Mouse (Mus musculus) lung, embryonic 14.5 days (tissue): ENCODE measurements around the gene Marveld2. TPM values are rescaled to one million over a fixed set of nuclear protein-coding genes. Genes with fewer than 3 reads are reported as not detected.

Source experiments
- ATAC-seq: fragments of 200-750 bp; cut with Nextera tagmentation; 2 replicates; pipeline ENCODE4 v1.8.0; 2017; ENCODE audit warnings: mild to moderate bottlenecking, moderate TSS enrichment, moderate library complexity; ENCODE audit not compliant: insufficient read depth
- DNase-seq: peaks from one replicate; pipeline ENCODE4 v3.0.0-alpha.2; 2015
- H3K27ac ChIP-seq: fragments of 300-500 bp; sonication (generic); 2 replicates; pipeline ENCODE4 v1.5.1; 2014; ENCODE audit warnings: low read depth, mild to moderate bottlenecking, moderate library complexity
- H3K27me3 ChIP-seq: fragments of 300-500 bp; sonication (generic); 2 replicates; pipeline ENCODE4 v1.6.1; 2014; ENCODE audit warnings: low read length, control low read depth; ENCODE audit not compliant: insufficient read depth
- H3K36me3 ChIP-seq: fragments of 300-500 bp; sonication (generic); 2 replicates; pipeline ENCODE4 v1.6.1; 2014; ENCODE audit warnings: control low read depth; ENCODE audit not compliant: insufficient read depth
- H3K4me1 ChIP-seq: fragments of 300-500 bp; sonication (generic); 2 replicates; pipeline ENCODE4 v1.6.1; 2014; ENCODE audit warnings: antibody characterized with exemption, control low read depth; ENCODE audit not compliant: insufficient read depth
- H3K4me2 ChIP-seq: fragments of 300-500 bp; sonication (generic); 2 replicates; pipeline ENCODE4 v1.6.1; 2014; ENCODE audit warnings: mild to moderate bottlenecking
- H3K4me3 ChIP-seq: fragments of 300-500 bp; sonication (generic); 2 replicates; pipeline ENCODE4 v1.5.1; 2014; ENCODE audit warnings: low read depth, low read length
- H3K9ac ChIP-seq: fragments of 300-500 bp; sonication (generic); 2 replicates; pipeline ENCODE4 v1.6.1; 2014
- H3K9me3 ChIP-seq: fragments of 300-500 bp; sonication (generic); 2 replicates; pipeline ENCODE4 v1.6.1; 2016; ENCODE audit warnings: low read depth, low read length, control low read depth
- CTCF ChIP-seq: IDR thresholded peaks from 2 replicates; pipeline ENCODE4 v1.5.1; 2016; ENCODE audit warnings: antibody characterized with exemption, low read depth
- WGBS: fragments of 180-500 bp; shearing (Covaris S2); extraction: QIAGEN DNeasy Blood & Tissue Kit; methylation state at CpG from one replicate; pipeline ENCODE4 v1.1.7; 2014; 5-methylcytosine and 5-hydroxymethylcytosine counted together
- polyA plus RNA-seq: library from polyadenylated mRNA; unstranded; fragments of >200 nt; fragmentation: Nextera tagmentation; extraction: Ambion mirVana; gene quantifications from 2 replicates; pipeline ENCODE4 v1.2.1, GENCODE M21; 2014

The Marveld2 gene
- polyA plus RNA-seq, 1 experiment from 2014 or later: 11.8 TPM

DNA sequence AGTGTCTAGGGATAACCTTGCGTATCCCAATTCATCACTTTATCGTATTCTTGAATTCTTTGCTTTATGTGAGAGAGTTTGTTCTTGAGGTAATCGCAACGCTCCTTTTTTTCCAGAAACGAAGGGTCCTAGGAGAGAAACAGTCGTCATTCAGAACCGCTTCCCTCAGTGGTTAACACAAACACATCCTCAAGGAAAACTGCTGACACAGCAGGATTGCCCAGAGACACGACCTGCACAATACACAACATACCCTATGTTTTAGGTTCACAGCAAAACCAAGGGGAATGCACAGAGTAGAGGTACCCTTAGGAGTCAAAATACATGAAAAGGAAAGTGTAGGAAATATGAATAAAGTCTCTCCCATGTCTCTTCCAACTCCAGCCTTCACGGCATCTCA lies 19.5 kb downstream of the Marveld2 start:
- Histone ChIP-seq H3K27ac (no peak overlapping the region), H3K4me2 (no peak overlapping the region), H3K4me3 (no peak overlapping the region), H3K27me3 (no peaks in the 10 kb centered on the region), H3K9me3 (no peaks in the 10 kb centered on the region), H3K4me1 (no peaks in the 10 kb centered on the region), H3K9ac (no peak overlapping the region), H3K36me3 (no peaks in the 10 kb centered on the region)
- DNase-seq (no peak), ATAC-seq (no peak)
- TF ChIP-seq CTCF: no peak
- WGBS: 77% methylated on average over 9 of the region's 9 CpGs

DNA sequence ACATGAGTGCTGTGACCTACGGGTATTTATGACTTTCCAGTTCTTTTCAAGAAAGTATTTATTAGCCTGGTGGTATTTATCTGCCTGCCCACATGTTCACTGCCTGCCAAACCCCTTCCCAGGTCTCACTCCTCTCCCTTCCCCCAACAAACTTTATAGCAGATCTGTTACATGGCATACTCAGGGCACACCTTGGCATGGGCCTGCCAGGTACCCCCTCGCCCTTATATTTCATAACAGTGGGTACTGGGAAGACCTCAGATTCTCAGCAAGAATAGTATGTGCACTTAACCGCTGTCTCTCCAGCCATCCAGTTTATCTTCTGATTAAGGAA lies 21.3 kb downstream of the Marveld2 start:
- Histone ChIP-seq H3K27me3 (no peaks in the 10 kb centered on the region), H3K9me3 (no peaks in the 10 kb centered on the region), H3K9ac (no peak overlapping the region), H3K4me1 (no peaks in the 10 kb centered on the region), H3K27ac (no peak overlapping the region), H3K36me3 (no peaks in the 10 kb centered on the region), H3K4me2 (no peak overlapping the region), H3K4me3 (no peak overlapping the region)
- no peak for TF ChIP-seq CTCF
- ATAC-seq (no peak), DNase-seq (no peak)
- 84% methylated on average over 3 of the region's 3 CpGs for WGBS

DNA sequence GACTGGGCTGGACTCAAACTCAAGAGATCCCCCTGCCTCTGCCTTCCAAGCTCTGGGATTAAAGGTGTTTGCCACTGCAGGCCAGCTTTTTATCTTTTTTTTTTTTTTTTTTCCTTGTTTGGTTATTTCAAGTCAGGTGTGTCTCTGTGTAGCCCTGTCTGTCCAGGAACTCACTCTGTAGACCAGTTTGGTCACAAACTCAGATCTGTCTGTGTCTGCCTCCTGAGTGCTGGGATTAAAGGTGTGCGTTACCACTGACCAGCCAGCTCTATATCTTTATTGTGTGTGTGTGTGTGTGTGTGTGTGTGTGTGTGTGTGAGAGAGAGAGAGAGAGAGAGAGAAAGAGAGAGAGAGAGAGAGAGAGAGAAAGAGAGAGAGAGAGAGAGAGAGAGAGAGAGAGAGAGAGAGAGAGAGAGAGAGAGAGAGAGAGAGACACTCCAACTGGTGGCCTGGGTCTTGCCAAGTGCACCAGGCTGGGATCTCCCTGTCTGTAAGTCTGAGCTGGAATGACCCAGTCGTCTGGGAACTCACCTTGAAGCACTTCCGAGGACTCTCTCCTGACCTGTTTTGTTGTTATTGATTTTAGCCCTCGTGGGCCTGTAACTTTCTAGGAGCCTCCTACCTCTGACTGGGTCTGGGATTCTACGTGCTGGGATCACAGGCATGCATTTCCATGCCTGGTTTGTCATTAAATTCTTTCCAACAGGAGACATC lies 21.8 kb downstream of the Marveld2 start:
- ATAC-seq (no peak), DNase-seq (no peak)
- Histone ChIP-seq H3K9ac (no peak overlapping the region), H3K27me3 (no peaks in the 10 kb centered on the region), H3K9me3 (no peaks in the 10 kb centered on the region), H3K4me2 (no peak overlapping the region), H3K27ac (no peak overlapping the region), H3K4me1 (no peaks in the 10 kb centered on the region), H3K36me3 (no peaks in the 10 kb centered on the region), H3K4me3 (no peak overlapping the region)
- 66% methylated on average over 5 of the region's 5 CpGs for whole genome bisulfite sequencing
- TF ChIP-seq CTCF: no peak

DNA sequence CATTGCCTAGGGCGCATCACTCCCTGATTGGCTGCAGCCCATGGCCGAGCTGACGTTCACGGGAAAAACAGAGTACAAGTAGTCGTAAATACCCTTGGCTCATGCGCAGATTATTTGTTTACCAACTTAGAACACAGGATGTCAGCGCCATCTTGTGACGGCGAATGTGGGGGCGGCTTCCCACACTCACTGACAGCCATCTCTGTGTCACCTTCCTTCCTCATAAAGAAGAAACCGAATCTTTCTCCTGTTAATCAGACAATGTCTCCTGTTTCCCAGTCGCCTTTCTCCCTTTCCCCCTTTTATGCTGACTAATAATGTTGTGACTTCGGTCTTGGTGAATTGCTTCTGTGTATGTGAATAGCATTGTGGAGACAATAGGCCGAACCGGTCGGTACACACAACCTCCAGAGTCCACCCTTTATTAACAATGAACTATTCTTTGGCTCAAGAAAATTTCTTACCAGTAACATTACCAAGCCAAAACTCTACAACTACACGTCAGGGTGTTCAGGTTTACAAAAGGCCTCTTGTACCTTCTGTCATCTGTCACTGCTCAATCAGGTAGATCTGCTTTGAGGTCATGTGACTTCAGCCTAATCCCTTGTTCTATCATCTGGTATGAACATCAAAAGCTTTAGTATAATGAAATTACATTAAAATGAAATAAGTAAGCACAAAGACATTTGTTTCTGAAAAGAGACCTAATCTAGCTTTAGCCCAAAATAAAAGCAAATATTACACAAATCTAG lies 22.6 kb downstream of the Marveld2 start:
- H3K27ac ChIP-seq: peak overlapping the region; percentile 67; the same call in 1 of the 2 replicates
- H3K36me3 ChIP-seq: no peaks in the 10 kb centered on the region
- no peaks in the 10 kb centered on the region for H3K4me1 ChIP-seq
- TF ChIP-seq CTCF: peak; percentile 19
- H3K9ac ChIP-seq: no peak overlapping the region
- no peaks in the 10 kb centered on the region for H3K9me3 ChIP-seq
- no peaks in the 10 kb centered on the region for H3K27me3 ChIP-seq
- ATAC-seq (peak; percentile 62; the same call in 1 of the 2 replicates), DNase-seq (peak; percentile 64)
- H3K4me2 ChIP-seq: peak overlapping the region; percentile 33
- H3K4me3 ChIP-seq: no peak overlapping the region
- 61% methylated on average over 11 of the region's 17 CpGs for WGBS

DNA sequence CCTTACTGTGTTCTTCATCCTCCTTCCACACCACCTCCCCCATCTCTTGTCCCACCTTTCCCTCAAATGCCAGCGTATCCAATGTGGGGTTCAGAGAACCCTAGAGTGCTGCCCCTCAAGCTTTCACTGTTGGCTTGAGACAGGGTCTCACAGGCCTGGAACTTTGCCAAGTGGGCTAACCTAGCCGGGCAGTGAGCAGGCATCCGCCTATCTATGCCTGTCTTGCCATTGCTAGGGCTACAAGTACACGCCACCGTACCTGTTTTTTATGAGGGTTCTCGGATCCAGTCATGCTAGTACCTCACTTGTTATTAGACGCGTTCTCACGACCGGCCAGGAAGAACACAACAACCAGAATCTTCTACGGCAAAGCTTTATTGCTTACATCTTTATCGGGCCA lies 28.1 kb downstream of the Marveld2 start:
- H3K4me3 ChIP-seq: no peak overlapping the region
- no peaks in the 10 kb centered on the region for H3K4me1 ChIP-seq
- H3K9ac ChIP-seq: no peak overlapping the region
- TF ChIP-seq CTCF: no peak
- 0 out of 2 replicates have a peak overlapping the region, but pooled peaks have one; percentile 12 for H3K4me2 ChIP-seq
- H3K36me3 ChIP-seq: no peaks in the 10 kb centered on the region
- H3K9me3 ChIP-seq: no peaks in the 10 kb centered on the region
- H3K27me3 ChIP-seq: no peaks in the 10 kb centered on the region
- H3K27ac ChIP-seq: no peak overlapping the region
- WGBS: 66% methylated on average over 11 of the region's 12 CpGs
- ATAC-seq (no peak), DNase-seq (no peak)

DNA sequence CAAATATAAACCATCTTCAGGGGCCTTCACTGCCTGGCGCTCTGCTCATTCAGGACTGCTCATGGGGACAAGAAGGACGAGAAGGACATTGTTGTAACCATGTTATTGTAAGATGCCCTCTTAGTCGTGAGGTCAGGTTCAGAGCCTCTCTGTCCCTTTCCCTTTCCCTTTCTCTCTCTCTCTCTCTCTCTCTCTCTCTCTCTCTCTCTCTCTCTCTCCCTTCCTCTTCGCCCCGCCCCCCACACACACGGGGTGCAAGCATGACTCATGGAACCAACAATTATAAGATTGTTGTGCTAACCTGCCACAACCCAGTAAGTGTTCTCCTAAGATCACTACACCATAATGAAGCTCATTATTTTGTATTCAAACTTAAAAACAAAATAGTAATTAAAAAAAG lies 34.6 kb downstream of the Marveld2 start:
- Histone ChIP-seq H3K4me1 (no peaks in the 10 kb centered on the region), H3K27me3 (no peaks in the 10 kb centered on the region), H3K9me3 (no peaks in the 10 kb centered on the region), H3K4me3 (no peak overlapping the region), H3K36me3 (no peaks in the 10 kb centered on the region), H3K27ac (no peak overlapping the region), H3K4me2 (no peak overlapping the region), H3K9ac (no peak overlapping the region)
- no peak for ATAC-seq
- WGBS: 24% methylated on average over 6 of the region's 6 CpGs
- no peak for TF ChIP-seq CTCF
- DNase-seq: no peak

DNA sequence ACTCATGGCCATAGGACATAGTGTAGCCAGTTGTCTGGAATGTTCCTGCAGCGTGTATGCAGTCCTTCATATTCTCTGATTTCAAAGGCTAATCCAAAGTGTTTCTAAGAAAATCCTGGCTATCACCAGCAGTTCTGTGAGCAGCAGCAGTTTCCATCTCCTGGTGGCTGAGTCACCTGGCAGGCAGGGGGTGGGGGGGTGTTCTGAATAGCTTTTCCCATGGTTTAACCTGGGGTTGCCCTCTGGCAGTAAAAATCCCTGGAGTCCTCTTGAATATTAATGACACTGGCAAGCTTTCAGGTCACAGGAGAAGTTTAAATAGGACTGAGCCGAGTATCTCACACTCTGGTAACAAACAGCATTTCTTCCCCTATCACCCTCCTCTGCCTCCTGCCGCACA lies 35.1 kb downstream of the Marveld2 start:
- Histone ChIP-seq H3K36me3 (no peaks in the 10 kb centered on the region), H3K9me3 (no peaks in the 10 kb centered on the region), H3K4me3 (no peak overlapping the region), H3K4me1 (no peaks in the 10 kb centered on the region), H3K9ac (no peak overlapping the region), H3K27me3 (no peaks in the 10 kb centered on the region), H3K4me2 (no peak overlapping the region), H3K27ac (no peak overlapping the region)
- ATAC-seq (no peak), DNase-seq (no peak)
- no peak for TF ChIP-seq CTCF
- WGBS: 8% methylated on average over 3 of the region's 3 CpGs
